Mouse (Mus musculus): Measurements from ENCODE around the gene Mfge8. TPM values are rescaled to one million over a fixed set of nuclear protein-coding genes. Genes with fewer than 3 reads are reported as not detected.

The Mfge8 gene
- 359 and 369 TPM in 2 replicates for polyA plus RNA-seq (2015; fragmentation: Nextera tagmentation; extraction: Ambion mirVana)

DNA sequence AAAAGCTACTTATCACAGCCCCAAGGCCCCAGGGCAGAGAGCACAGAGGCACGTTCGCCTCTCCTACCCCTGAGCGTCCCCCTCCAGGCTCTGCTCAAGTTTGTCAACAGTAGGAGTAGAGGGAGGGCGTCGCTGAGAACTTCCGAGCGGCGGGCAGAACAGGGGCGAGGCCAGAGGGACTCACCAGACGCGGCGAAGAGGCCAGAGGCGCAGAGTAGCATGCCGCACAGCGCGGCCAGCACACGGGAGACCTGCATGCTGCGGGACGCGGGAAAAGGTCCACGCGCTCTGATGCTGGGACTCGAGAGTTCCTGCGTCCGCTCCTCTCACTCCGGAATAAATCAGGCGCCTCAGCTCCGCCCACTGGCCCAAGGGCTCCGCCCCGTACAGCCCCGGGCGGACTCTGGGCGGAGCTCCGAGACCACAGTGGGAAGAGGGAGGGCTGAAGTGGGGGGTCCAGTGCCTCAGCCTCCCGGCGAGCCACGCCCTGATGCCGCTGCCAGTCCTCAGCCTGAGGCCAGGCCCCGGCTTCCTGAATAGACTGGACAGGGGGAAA lies at the start of gene Mfge8:
Gene Mfge8, minus strand, starts transcription at position 350 of the 556 bp plus-strand sequence.
- ATAC-seq (ENCODE audit: borderline replicate concordance, extremely low read depth, low FRiP score, low TSS enrichment), result peak; percentile 97
- Histone ChIP-seq H3K4me3 (peak within 1 kb of the TSS; percentile 82), H3K4me2 (peak within 1 kb of the TSS; percentile 82), H3K27me3 (no peaks in the 10 kb centered on the region), H3K27ac (peak within 1 kb of the TSS; percentile 89), H3K9me3 (no peaks in the 10 kb centered on the region), H3K4me1 (peaks cover 25% of the 10 kb centered on the region), H3K36me3 (peaks cover 10% of the 10 kb centered on the region), H3K9ac (peak within 1 kb of the TSS; percentile 77)
- under 1% methylated on average over 38 of the region's 39 CpGs for WGBS

DNA sequence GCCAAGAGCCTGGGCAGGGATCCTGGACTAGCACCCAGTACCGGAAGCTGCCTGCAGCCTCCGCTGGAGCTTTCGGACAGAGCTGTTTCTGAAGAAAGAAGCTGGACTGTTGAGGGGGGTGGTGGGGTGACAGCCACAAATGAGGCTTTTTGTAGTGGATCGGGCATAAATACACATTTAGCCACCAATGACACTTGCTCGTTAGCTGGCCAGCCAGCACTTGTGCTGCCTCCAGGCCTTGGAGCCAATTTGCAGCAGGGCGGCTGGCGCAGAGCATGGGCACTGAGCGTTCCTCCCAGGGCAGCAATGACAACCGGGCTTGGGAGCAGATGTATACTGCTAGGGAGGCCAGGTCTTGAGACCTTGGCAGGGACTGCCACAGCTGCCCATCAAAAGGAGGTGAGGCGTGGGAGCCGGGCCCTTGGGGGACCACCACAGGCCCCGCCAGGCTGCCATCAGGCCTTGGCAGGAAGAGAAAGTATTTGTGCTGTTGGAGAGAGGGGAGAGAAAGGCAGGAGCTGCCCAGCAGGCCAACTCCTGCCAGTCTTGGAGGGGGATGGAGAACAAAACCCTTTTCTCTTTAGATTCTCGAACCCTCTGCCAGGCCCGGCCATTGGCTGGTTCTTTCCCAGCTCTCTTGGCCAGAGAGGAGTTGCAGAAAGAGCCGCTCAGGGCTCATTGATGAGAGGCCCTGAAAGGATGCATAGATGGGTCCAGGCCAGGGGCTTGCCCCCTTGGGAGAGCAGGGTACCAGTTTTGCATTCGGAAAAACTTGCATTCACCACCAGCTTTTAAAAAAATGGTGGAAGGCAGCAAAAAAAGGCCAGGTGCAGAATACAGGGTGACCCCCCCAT lies 45.9 kb upstream of the Mfge8 start:
- H3K4me1 ChIP-seq, result peaks cover 9% of the 10 kb centered on the region
- no peak overlapping the region for H3K4me3 ChIP-seq
- H3K9ac ChIP-seq, result no peak overlapping the region
- H3K27me3 ChIP-seq, result no peaks in the 10 kb centered on the region
- no peak for ATAC-seq (ENCODE audit: borderline replicate concordance, extremely low read depth, low FRiP score, low TSS enrichment)
- no peaks in the 10 kb centered on the region for H3K9me3 ChIP-seq
- H3K4me2 ChIP-seq, result no peak overlapping the region
- H3K27ac ChIP-seq, result no peak overlapping the region
- no peaks in the 10 kb centered on the region for H3K36me3 ChIP-seq
- WGBS, result 78% methylated on average over 16 of the region's 16 CpGs

DNA sequence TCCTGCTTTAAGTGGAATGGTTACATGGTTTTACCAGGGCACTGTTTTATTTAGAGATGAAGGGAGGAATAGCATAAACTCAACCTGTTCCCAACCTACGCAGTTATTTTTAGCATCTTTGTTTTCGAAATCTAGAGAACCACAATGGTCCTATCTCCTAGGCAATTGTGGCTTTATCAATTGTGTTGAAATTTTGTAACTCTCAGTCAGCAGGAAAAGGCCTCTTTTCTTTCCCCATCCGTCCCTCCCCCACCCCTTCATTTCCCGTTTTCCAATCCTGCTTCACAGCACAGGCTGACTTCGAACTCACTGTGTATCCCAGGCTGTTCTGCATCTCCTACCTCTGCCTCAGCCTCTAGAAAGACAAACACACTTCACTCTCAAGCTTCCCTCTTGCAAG lies 45.1 kb upstream of the Mfge8 start:
- 57% methylated on average over 5 of the region's 5 CpGs for WGBS
- H3K9me3 ChIP-seq, result no peaks in the 10 kb centered on the region
- no peaks in the 10 kb centered on the region for H3K36me3 ChIP-seq
- H3K27ac ChIP-seq, result no peak overlapping the region
- H3K4me1 ChIP-seq, result peaks cover 16% of the 10 kb centered on the region
- H3K27me3 ChIP-seq, result no peaks in the 10 kb centered on the region
- no peak for ATAC-seq (ENCODE audit: borderline replicate concordance, extremely low read depth, low FRiP score, low TSS enrichment)
- H3K4me3 ChIP-seq, result no peak overlapping the region
- no peak overlapping the region for H3K4me2 ChIP-seq
- H3K9ac ChIP-seq, result no peak overlapping the region

DNA sequence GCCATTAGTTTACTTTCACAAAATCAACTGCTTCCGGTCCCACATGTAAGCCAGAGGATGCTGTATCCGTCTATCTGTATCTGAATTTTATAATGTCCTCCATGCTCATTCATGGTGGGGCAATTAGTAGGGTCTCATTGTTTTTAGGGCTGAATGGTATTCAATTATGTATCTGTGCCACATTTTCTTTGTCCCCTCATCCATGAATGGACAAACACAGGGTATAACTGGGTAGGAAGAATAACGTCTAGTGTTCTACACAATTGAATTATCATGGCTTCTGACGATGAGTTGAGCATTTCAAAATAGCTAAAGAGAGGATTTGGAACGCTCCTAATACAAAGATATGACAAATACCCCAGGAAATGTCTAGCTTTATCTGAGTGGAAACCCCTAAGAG lies 42.6 kb upstream of the Mfge8 start:
- no peak overlapping the region for H3K9ac ChIP-seq
- no peak overlapping the region for H3K4me3 ChIP-seq
- peaks cover 18% of the 10 kb centered on the region for H3K4me1 ChIP-seq
- H3K27me3 ChIP-seq, result no peaks in the 10 kb centered on the region
- H3K9me3 ChIP-seq, result no peaks in the 10 kb centered on the region
- no peaks in the 10 kb centered on the region for H3K36me3 ChIP-seq
- no peak for ATAC-seq (ENCODE audit: borderline replicate concordance, extremely low read depth, low FRiP score, low TSS enrichment)
- 55% methylated on average over 5 of the region's 5 CpGs for WGBS
- no peak overlapping the region for H3K4me2 ChIP-seq
- H3K27ac ChIP-seq, result no peak overlapping the region

DNA sequence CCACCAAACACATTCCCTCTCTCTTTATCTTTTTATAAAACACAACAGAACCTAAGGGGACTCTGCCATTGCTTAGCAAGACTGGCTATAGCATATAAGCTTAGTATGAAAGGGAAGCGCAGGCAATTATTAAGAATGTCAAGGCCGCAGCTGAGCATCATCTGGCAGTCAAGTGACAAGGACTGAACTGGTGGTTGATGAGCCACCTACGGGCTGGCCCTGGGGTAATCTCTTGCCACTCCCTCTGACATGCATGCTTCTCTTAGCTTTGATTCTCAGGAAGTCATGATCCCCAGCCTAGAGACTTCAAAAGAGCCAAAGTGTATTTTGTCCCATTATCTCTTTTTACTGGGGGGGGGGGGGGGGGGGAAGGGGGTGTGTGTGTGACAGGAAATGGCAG lies 41.7 kb upstream of the Mfge8 start:
- H3K4me1 ChIP-seq, result peaks cover 18% of the 10 kb centered on the region
- H3K27me3 ChIP-seq, result no peaks in the 10 kb centered on the region
- no peak overlapping the region for H3K4me3 ChIP-seq
- ATAC-seq (ENCODE audit: borderline replicate concordance, extremely low read depth, low FRiP score, low TSS enrichment), result no peak
- no peaks in the 10 kb centered on the region for H3K9me3 ChIP-seq
- H3K9ac ChIP-seq, result no peak overlapping the region
- no peak overlapping the region for H3K27ac ChIP-seq
- no peaks in the 10 kb centered on the region for H3K36me3 ChIP-seq
- WGBS, result 10% methylated on average over 3 of the region's 3 CpGs
- H3K4me2 ChIP-seq, result no peak overlapping the region

DNA sequence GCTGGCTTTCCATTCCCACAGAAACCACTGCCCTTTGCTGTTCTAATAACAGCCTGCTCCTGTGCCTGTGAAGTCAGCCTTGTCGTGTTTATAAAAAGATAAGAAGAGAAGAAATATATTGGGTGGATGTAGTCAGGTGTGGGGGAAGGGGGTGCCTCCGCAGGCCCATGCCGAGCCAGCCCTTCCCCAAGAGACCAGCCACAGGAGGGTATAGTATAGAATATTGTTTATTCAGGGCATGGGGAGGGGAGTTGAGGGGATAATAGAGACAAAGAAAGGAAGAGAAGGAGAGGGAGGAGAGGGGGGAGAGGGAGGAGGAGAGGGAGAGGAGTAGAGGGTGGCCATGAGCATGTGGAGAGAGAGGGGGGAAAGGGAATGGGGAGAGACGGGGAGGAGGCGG lies 40.4 kb upstream of the Mfge8 start:
- no peak for ATAC-seq (ENCODE audit: borderline replicate concordance, extremely low read depth, low FRiP score, low TSS enrichment)
- Histone ChIP-seq H3K4me1 (peaks cover 18% of the 10 kb centered on the region), H3K9me3 (no peaks in the 10 kb centered on the region), H3K27me3 (no peaks in the 10 kb centered on the region), H3K4me2 (no peak overlapping the region), H3K36me3 (no peaks in the 10 kb centered on the region), H3K27ac (no peak overlapping the region), H3K4me3 (no peak overlapping the region), H3K9ac (no peak overlapping the region)
- 18% methylated on average over 3 of the region's 5 CpGs for WGBS

DNA sequence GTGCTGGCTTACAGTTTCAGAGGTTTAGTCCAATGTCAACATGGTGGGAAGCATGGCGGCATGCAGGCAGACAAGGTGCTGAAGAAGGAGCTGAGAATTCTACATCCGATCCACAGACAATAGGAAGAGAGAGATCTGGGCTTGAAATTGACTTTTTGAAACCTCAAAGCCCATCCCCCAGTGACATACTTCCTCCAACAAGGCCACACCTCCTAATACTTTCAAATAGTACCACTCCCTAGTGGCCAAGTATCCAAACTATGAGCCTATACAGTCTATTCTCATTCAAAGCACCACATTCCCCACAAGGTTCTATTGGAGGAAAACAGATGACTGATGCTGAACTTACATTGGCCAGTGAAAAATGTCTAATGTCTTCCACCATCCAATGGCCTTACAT lies 38.7 kb upstream of the Mfge8 start:
- WGBS, result 95% methylated on average over 2 of the region's 2 CpGs
- Histone ChIP-seq H3K4me3 (no peak overlapping the region), H3K9ac (no peak overlapping the region), H3K36me3 (no peaks in the 10 kb centered on the region), H3K27ac (no peak overlapping the region), H3K4me1 (peaks cover 18% of the 10 kb centered on the region), H3K9me3 (no peaks in the 10 kb centered on the region), H3K27me3 (no peaks in the 10 kb centered on the region), H3K4me2 (no peak overlapping the region)
- ATAC-seq (ENCODE audit: borderline replicate concordance, extremely low read depth, low FRiP score, low TSS enrichment), result no peak

DNA sequence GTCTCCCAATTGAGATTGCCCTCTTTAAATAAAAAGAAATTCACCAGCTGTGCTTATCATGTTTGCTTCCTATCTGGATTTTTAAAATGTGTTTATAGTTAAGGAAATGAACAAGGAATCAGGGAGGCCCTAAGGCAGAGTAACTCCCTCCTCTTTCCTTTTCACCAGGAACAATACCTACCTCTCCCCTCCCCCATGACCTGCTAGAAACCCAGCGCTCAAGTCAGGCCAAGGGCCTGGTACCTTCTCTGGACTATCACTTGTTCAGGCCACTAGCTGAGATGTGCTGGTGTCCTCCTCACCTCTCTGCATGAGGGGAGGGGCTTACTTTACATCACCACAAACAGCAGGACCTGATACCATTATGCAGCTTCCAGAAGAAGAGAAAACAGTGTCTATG lies 34.6 kb upstream of the Mfge8 start:
- no peaks in the 10 kb centered on the region for H3K4me1 ChIP-seq
- WGBS, result 47% methylated on average over 1 of the region's 1 CpGs
- H3K9me3 ChIP-seq, result no peaks in the 10 kb centered on the region
- H3K4me2 ChIP-seq, result no peak overlapping the region
- ATAC-seq (ENCODE audit: borderline replicate concordance, extremely low read depth, low FRiP score, low TSS enrichment), result no peak
- no peaks in the 10 kb centered on the region for H3K36me3 ChIP-seq
- H3K27me3 ChIP-seq, result no peaks in the 10 kb centered on the region
- H3K4me3 ChIP-seq, result no peak overlapping the region
- H3K27ac ChIP-seq, result no peak overlapping the region
- H3K9ac ChIP-seq, result no peak overlapping the region

DNA sequence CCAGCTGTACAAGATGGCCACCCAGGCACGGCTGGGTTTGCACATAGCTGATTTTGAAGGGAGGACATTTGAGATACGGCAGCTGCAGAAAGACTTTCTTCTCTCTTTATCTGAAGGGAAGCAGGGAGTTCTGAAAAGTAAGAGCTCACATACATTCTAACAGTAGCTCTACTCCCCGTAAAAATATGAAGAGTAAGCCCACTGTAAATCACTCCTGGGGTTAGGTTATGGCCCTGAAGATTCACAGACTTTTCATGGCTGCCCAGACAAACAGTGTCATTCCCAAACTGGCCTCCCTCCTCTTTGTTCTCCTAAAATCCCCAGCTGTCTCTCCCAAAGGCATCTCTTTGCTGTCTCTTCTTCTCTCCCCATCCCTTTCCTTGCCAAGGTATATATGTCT lies 24.9 kb upstream of the Mfge8 start:
- Histone ChIP-seq H3K27ac (no peak overlapping the region), H3K4me2 (no peak overlapping the region), H3K9me3 (no peaks in the 10 kb centered on the region), H3K4me1 (no peaks in the 10 kb centered on the region), H3K9ac (no peak overlapping the region), H3K27me3 (no peaks in the 10 kb centered on the region), H3K36me3 (no peaks in the 10 kb centered on the region), H3K4me3 (no peak overlapping the region)
- ATAC-seq (ENCODE audit: borderline replicate concordance, extremely low read depth, low FRiP score, low TSS enrichment), result no peak
- 60% methylated on average over 3 of the region's 3 CpGs for WGBS

DNA sequence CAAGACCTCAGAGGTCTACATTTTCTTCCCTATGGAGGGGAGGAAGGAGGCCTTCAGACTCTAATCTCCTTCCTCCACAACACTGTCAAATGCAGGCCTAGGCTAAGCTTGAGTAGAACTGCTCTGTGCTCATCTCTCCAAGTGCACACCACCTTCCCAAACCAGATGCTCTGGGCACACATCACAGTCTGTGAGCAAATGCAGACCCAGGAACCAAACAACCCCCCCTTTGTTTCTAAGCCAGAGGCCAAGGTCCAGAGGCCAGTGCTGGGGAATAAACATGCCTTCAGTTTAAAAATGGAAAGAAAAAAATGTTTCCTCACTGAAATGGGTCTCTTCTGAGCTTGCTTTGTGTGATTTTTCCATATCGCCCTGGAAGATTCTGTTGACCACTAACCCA lies 22.9 kb upstream of the Mfge8 start:
- Histone ChIP-seq H3K4me2 (no peak overlapping the region), H3K4me3 (no peak overlapping the region), H3K9ac (no peak overlapping the region), H3K4me1 (no peaks in the 10 kb centered on the region), H3K36me3 (no peaks in the 10 kb centered on the region), H3K27me3 (no peaks in the 10 kb centered on the region), H3K9me3 (no peaks in the 10 kb centered on the region), H3K27ac (no peak overlapping the region)
- no peak for ATAC-seq (ENCODE audit: borderline replicate concordance, extremely low read depth, low FRiP score, low TSS enrichment)
- 70% methylated on average over 1 of the region's 1 CpGs for WGBS

DNA sequence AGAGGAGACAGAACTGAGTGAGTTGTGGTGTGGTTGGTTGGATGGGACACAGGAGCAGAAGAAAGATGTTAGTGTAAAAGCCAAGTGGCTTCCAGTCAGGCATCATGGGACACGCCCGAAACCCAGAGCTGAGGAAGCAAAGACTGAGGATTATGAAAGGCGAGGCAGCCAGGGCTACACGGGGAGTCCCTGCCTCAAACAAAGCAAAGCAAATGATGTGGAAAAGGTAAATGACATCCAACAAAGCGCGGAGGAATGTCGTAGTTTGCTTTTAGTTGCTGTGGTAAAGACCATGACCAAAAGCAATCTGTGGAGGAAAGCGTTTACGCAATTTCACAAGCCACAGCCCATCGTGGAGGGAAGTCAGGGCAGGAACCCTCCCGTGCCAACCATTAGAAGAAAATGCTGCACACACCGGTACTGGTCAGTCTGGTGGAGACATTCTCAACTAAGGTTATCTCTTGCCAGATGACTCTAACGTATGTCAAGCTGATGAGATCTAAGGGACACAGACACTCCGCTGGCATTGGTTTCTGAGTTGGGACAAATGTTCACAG lies 18.2 kb upstream of the Mfge8 start:
- Histone ChIP-seq H3K9me3 (no peaks in the 10 kb centered on the region), H3K4me3 (no peak overlapping the region), H3K27me3 (no peaks in the 10 kb centered on the region), H3K4me2 (no peak overlapping the region), H3K27ac (no peak overlapping the region), H3K36me3 (no peaks in the 10 kb centered on the region), H3K9ac (no peak overlapping the region), H3K4me1 (no peaks in the 10 kb centered on the region)
- ATAC-seq (ENCODE audit: borderline replicate concordance, extremely low read depth, low FRiP score, low TSS enrichment), result no peak
- WGBS, result 79% methylated on average over 14 of the region's 14 CpGs

DNA sequence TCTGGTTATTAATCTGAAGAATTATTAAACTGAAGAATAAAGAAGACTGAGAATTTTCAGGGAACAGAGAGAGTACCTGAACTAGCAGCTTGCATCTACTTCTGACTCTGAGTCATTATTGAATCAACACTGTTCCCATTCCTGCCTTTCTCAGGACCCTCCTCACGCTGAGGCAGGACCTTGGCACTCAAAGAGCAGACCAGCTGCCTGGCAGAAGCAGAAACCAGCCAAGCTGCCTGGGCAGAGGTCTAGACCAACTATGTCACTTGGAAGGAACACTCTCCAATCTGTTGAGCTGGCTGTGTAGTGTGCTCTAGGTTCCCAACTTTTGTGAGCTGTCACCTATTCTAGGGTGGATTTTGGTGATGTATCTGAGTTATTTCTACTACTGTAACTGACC lies 10.5 kb upstream of the Mfge8 start:
- WGBS, result 33% methylated on average over 1 of the region's 1 CpGs
- H3K27ac ChIP-seq, result no peak overlapping the region
- H3K36me3 ChIP-seq, result no peaks in the 10 kb centered on the region
- no peak for ATAC-seq (ENCODE audit: borderline replicate concordance, extremely low read depth, low FRiP score, low TSS enrichment)
- H3K4me1 ChIP-seq, result no peaks in the 10 kb centered on the region
- no peak overlapping the region for H3K9ac ChIP-seq
- H3K4me3 ChIP-seq, result no peak overlapping the region
- H3K27me3 ChIP-seq, result no peaks in the 10 kb centered on the region
- H3K4me2 ChIP-seq, result no peak overlapping the region
- H3K9me3 ChIP-seq, result no peaks in the 10 kb centered on the region

All from lung, embryonic 15.5 days (tissue).